Mouse (Mus musculus) adrenal gland, postnatal 4 days (tissue): ENCODE measurements around the gene Fam171a1. TPM values are rescaled to one million over a fixed set of nuclear protein-coding genes. Genes with fewer than 3 reads are reported as not detected.

Source experiments
- DNase-seq, 2 experiments: peaks; one replicate each; pipeline ENCODE4 v3.0.0; 2021 to 2022; ENCODE audit warnings: low spot score in 2 of 2, mixed read lengths in 2 of 2
- total RNA-seq, 2 experiments: library from RNA; stranded (reverse); gene quantifications; 2 replicates each; pipeline ENCODE4 v1.2.3; 2021

Gene Fam171a1
- total RNA-seq, 2 experiments from 2014 or later: 46.7 to 50.3 TPM

DNA sequence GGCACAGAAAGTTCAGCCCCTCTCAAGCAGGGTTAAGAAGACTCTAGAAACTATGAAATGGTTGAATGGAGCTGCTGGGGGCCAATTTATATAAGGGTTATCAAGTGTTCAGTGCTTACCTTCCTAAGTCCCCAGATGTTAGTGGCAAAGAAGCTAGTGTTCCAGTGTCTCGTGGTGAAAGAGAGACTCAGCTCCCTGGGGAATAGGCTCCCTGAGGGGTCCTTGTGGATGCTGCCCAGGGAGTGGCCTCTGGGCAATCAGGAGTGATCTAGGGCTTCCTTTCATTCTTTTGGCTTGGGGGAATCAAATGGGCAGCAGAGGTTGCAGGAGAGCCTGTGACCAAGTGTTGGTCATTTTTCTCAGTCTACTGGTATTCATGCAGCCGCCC, 21.3 kb downstream of the Fam171a1 start:
- no peak for DNase-seq

DNA sequence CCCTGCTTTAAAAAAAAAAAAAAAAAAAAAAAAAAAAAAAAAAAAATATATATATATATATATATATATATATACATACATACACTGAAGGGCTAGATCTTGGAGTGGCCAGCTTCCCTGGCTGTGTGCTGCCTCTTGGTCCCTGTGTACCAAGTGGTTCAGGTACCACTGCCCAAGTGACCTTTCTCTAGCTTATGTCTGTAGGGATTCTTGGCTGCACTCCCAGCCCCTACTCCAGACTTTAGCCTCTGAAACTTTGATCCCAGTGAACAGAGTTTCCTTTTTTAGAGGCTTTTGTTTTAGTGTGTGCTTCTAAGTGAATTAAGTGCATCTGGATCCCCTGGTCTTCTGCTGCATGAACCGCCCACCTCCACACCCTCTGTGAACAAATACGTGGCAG, 24.3 kb downstream of the Fam171a1 start:
- DNase-seq: no peak

DNA sequence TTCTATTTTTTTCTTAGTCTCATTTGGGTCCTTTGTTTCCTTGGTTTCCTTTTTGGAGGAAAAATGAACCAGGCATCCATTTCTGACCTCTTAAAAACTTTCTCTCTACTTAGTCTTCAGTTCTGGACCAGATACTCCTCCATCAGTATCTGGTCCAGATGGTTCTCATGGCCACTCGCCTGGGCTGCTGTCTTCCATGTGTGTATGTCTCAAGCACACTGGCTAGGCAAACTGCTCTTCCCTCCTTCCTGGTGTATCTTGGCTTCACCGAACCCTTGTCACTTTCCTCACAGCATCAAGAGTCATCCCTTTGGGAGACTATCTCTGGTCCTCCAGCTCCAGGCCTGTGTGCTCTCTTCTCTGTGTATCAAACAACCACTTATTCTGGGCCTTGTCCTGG, 25.0 kb downstream of the Fam171a1 start:
- DNase-seq: no peak

DNA sequence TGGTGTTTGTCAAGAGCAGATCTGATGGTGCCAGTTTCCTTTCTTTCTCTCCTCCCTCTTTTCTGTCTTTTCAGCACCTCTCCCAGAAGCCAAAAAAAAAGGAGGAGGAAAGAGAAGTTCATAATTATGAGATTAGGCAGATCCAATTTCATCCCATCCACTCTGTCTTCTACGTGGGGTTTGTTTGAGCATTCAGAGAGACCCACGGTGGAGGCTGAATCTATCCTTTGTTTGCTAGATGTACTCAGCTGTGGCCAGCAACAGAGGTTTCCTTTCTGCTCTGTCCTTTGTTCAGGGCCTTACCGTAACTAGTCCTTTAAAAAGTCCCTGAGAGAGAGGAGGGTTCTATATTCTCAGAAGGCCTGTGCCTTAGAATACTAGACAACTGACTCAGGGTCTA, 25.6 kb downstream of the Fam171a1 start:
- DNase-seq: no peak

DNA sequence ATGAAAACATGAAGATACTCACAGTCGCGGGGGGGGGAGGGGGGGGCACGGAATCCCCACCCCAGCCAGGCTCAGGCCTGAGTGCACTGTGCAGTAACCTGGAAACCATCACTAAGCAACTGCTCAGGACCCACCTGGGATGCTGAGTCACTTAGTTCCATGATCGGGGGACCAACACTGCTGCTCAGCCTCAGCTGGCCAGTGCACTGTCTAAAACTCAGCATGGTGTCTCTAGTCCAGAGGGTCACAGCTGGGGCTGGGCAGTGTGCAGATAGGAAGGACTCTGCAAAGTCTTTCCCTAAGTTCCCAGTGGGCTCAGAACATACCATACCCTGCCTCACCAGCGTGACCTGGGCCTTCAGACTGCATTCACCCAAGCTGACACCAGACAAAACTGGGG, 26.6 kb downstream of the Fam171a1 start:
- DNase-seq: no peak

DNA sequence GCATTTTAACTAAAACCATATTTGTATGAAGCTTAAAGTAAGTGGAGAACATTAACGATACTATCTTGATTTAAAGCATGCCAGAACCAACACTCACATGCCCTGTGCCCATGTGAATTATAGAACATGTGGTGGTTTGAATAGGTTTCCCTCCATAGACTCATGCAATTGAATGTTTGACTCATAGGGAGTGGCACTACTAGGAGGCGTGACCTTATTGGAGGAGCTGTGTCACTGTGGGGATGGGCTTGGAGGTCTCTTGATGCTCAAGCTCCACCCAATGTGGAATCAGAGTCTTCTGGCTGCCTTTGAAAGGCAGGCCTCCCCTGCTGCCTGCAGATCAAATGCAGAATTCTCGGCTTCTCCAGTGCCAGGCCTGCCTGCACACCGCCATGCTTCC, 27.8 kb downstream of the Fam171a1 start:
- no peak for DNase-seq

DNA sequence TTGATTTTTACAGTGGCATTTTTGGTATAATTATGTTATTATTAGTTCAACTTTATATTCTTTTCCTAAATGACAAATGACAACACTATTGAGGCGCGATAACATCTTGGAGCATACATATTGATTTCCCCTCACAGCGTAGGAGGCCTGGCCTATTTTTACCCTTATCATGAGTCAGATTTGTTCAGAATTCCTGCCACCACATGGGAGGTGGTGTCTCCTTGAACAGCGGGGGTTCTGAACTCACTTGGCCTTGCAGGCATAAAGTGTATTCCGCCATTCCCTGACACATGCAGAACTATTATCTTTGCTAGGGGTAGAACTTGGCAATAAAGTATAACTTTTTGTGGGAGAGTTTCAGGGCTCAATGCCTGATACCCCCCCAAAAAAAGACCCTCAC, 30.3 kb downstream of the Fam171a1 start:
- DNase-seq: no peak

DNA sequence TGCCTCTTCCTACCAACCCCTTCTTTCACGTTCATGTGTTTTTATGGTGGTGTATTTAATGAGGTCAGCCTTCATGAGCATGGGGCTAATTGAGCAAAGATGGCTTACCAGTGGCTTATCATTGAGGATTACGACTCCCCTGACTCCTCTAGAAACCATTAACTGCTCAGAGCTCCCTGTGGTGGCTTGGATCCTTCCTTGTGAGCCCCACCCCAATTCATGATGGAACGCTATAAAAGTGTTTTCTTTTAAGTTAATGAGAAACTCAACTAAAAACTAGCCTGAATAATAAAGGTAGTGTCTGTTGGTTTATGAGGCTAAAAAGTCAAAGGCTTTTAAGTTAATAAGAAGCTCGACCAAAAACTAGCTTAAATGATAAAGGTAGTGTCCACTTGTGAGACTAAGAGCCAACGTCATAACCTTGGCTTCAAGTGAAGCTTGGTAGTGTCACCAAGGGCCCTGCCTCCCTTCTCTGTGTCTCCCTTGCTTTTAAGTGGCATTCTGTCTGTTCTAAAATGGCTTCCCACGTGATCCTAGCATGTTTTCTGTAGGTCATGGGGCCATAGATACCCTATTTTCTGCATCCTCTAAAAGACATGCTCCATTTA, 33.6 kb downstream of the Fam171a1 start:
- DNase-seq: no peak

DNA sequence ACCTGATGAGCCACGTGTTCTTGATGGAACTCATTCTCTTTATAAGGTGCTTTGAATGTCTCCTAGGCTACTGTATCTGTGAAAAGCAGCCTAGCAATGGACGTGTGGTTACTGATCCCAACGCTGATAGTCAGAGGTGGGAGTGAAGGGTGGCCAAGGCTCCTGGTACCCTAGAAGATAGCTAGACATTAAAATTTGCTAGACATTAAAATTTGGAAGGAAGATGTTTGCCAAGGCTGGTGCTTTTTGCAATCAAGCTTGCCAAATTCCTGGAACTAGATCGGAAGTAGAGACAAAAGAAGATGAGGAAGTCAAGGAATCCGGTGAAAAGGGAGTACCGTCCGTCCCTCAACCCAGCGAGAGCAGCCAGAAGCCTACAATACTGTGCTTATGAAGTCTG, 34.7 kb downstream of the Fam171a1 start:
- no peak for DNase-seq

DNA sequence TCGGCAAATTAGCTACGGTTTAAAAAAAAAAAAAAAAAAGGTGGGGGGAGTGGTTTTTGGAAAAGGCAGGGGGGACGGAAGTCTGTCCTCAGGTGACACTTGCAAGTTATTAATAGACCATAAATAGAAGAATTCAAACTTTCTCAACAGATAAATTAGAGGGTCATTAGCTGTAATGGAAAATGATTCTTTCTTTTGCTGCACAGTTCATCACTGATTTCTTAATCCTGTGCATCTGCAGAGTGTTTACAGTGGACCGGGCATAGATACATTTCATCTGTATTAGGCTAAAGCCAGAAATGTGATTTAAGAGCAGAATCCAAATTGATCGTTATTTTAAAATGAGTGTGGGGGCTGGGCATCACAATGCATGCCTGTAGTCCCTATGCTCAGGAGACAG, 36.3 kb downstream of the Fam171a1 start:
- DNase-seq: no peak

DNA sequence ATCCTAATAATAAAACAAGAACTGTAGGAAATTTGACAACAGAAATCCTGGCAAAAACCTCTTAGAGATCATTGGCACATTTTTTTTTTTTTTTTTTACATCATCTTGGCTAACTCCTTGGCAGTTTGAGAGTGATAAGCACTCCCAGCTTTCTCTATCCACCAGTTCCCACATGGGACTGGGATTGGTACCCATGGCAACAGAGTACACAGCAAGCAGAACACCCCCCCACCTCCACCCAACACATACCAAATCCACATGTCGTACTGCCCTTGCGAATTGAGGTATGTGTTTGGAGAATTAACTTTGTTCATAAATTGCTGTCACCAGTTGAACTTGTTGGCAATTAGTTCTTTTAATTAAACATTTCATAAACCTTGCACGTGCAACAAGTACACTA, 37.3 kb downstream of the Fam171a1 start:
- DNase-seq: no peak

DNA sequence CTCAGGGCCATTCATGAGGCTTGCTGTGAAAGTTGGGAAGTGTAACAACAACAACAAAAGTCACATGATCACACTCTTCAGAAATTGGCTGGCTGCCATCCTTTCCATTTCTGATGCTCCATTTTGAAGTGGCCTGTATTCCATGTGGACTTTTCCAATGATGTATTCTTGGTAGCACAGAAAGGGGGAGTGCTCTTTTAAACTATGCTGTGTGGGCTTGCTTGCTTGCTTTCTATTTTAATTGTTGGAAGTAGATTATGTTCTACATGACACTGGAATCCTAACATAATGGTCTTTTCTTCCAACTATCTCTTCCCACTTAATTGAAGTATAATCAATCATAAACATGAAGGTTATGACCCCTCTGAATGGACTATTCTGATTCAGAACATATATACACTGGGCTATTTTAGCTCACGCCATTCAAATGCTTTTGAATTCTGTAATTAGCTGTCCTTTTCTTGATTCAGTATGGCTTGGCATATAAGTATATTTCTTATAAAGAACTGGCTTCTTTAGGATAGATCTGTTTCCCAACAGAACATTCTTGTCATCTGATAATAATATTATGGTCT, 40.2 kb downstream of the Fam171a1 start:
- DNase-seq: no peak

DNA sequence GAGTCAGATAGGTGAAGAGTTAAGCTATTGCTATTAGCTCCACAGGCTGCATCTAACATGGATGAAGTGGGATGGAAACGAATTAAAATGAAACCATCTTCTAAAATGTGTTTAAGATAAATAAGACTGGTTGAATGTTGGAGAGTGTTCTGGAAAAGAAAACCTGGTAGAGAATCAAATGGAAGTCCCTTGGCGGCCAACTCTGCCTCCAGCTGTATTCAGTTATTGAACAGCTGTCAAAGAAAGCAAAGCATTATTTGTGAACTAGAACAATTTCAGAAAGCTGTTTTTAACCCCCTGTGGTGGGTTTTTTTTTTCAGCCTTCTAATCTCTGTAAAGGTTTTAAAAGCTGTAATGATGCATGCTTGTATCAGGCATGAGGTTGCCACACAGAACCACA, 41.0 kb downstream of the Fam171a1 start:
- no peak for DNase-seq

DNA sequence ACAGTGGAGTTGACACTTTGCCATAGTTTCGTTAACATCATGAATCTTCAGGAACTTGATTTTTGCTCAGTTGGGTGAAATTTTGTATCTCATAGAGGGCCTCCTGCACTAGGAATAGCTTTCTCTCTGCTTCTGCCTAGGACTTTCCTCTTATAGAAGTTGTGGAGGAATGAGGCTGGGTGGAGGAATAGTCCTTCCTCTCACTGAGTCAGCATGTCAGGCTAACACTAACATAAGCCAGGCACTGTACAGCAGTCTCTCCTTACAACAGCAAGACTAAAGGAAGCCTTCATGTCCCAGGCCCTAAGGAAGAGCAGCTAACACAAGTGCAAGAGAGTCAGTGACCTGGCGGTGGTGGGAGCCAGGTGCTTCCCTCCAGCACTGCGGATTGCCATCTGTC, 43.0 kb downstream of the Fam171a1 start:
- DNase-seq: no peak

DNA sequence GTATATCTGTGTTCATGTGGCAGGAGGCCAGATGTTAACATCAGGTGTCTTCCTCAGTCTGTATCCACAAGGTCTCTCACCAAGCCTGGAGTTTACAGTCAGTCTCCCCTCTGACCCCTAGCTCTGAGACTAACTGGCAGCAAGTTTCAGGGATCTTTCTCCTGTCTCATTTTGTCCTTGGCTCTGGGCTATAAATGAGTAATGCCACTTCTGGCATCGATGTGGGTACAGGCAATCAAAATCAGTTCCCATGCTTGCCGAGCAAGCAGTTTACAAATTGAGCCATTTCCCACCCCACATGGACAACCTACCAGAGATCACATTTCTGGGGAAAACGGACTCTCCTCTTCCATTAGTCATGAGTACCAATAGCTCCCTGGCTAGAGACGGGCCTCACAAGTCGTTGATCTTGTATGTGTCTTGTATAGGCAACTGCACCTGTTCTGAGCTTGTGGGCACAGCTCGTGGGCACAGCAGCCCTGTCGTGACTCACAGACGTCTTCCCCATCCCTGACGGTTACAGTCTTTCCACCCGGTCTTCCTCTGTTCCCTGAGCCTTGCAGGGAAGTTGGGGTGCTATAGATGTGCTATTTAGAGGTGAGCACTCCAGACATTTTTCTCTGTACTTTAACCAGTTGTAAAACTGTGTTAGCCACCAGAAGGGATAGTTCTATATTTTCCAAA, 43.8 kb downstream of the Fam171a1 start:
- no peak for DNase-seq

DNA sequence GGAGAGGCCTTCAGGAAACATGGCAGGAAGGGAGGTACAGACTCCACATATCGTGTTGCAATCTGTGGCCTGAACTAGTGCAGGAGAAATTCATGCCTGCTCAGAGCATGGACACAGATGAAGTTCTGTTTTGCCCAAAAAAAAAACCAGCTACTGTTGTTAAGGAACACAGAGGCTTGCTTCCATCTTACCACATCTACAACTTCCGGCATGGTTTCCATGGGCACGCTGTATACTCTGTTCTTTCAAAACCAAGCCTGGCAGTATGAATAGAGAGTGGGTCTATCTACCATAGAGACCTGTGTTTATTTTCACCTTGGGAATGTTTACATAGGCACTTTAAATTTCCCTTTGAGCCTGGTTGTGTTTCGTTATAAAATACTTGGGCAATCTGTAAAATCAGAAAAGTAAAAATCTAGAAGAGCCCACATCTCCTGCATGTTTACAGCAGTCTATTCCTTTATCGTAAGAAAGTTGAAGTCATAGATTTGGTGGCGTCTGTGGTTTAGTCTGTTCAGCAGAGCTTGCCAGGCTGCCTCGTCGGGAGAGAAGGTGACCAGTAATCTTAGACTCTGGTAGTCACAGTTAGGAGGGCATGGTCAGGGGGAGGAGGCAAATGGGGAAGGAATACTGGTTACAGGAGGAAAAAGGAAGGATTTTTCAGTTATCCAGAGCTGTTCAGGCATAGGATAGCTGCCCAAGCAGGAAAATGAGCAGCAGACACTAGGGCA, 44.8 kb downstream of the Fam171a1 start:
- DNase-seq: no peak

DNA sequence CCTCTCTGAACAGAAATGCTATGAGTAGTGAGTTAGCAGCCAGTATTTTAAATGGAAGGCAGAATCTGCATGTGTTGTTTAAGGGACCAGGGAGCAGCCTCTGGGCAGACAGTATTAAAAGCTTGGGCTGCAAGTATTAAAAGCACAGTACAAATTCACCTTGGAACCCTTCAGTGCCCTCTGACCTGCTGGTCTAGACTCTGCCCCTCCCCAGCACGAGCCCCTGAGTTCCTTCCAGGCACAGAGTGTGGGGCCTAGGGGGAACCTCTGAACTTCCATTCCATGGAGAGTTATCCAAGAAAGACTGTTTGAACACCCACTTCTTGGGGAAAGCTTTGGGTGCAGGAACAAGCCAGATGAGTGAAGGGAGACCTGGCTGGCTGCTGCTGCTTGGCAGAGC, 47.6 kb downstream of the Fam171a1 start:
- DNase-seq: no peak

DNA sequence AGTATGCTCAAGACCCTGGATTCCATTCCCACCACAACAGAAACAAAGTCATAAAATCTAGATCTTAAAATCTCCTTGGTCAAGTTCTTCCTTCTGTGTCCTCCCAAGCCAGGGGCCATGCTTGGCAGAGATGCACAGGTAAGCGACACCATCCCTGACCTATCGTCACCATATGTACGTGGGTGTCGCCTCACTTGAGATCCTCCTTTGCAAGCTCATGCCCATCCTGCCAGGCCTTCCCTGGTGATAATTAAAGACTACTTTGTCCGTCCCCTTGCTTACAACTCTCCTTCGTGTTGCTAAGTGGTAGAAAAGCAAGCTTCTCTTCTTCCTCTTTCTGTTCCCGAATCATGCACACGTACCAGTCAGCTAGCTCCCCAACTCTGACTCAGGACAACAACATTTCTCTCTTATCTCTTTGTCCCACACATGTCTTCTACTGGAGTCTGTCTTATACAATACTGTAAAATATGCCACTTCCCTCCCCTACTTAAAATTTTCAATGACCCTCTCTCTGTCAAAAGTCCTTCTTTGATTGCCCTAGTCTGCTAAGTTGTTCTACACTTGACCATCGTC, 49.6 kb downstream of the Fam171a1 start:
- DNase-seq: no peak

DNA sequence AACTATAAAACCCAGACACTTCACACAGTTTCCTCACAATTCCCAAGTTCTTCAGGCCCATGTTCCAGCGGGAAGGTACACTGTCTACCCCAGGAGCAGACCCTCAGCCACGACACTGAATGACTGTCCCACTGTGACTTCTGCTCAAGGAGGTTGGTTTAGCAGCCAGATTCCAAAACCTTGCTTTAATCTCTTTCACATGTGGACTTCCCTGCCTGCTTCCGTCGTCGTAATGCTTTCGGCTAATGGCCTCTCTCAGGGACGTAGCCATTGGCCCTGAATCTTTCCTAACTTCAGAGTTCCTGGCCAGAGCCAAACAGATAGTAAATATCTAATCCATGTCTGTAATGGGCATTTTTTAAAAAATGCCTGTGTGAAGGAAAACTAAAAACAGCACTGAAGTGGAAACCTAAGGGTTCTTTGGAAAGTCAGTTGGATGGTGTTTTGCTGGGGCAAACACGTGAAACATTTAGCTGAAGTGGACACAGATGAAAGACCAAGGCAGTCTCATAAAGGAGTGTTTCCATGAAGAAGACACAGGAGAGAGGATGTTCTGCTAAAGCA, 51.1 kb downstream of the Fam171a1 start:
- no peak for DNase-seq

DNA sequence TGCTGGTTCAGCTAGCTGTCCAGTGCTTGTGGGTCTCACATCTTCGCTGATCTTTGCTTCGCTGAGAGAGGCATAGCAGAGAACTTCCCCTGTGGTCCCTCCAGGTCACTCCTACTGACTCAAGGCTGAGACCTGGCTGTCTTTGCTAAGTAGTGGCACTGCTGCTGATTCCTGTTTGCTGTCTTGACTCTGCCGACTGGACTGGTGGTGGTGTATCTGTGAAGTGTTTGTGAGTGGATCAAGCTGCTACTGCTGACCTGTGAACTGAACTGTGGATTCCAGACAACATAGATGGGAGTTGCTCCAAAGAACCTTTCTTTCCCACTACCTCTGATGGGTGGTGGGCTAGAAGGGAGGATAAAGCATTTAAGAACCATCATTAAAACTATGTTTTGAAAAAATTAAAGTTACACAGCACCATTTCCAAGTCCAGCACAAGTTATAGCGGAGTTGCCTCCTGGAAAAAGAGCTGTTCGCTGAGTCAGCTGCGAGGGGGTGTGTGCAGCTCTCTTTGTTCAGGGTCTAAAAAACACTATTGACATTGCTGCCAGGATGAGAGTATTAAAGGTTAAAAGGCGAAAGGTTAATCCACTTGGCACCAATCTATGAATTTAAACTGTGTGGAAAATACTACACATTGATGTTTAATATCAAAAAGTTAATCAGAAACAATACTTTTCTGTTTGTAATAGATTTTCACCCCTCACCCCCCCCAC, 52.0 kb downstream of the Fam171a1 start:
- no peak for DNase-seq
